Mouse (Mus musculus): ENCODE data around the gene 4430402I18Rik. TPM values are rescaled to one million over a fixed set of nuclear protein-coding genes. Genes with fewer than 3 reads are reported as not detected.

The 4430402I18Rik gene
- polyA plus RNA-seq (2012; rRNA removed) = 1.4 and 1.6 TPM in 2 replicates

GRCm38 (mm10) chr19:28967652-28968051 lies at the start of gene 4430402I18Rik:
TSS of gene 4430402I18Rik (minus strand) at chr19:28967800.

GRCm38 (mm10) chr19:28990194-28990589 lies 22.6 kb upstream of the 4430402I18Rik start, which contains the start of gene Cdc37l1:
TSS of gene Cdc37l1 (plus strand) at chr19:28990352.

GRCm38 (mm10) chr19:28963842-28964551 lies 3.6 kb downstream of the 4430402I18Rik start, which contains the start of gene Plpp6:
TSS of gene Plpp6 (plus strand) at chr19:28963953.

Other genes with a start within 250 kb of the 4430402I18Rik start
- 14.2 and 14.9 TPM in 2 replicates for gene Slc1a1, start 132.8 kb downstream of the 4430402I18Rik start, polyA plus RNA-seq (2012; rRNA removed)
- gene Plpp6, start 3.8 kb downstream of the 4430402I18Rik start, polyA plus RNA-seq (2012; rRNA removed) = 9.0 and 9.3 TPM in 2 replicates
- 44.2 and 50.4 TPM in 2 replicates for gene Cdc37l1, start 22.6 kb upstream of the 4430402I18Rik start, polyA plus RNA-seq (2012; rRNA removed)
- 30.2 and 32.5 TPM in 2 replicates for gene Ak3, start 80.2 kb upstream of the 4430402I18Rik start, polyA plus RNA-seq (2012; rRNA removed)
- 18.9 and 21.5 TPM in 2 replicates for gene Rcl1, start 133.6 kb upstream of the 4430402I18Rik start, polyA plus RNA-seq (2012; rRNA removed)

Measured in central nervous system, embryonic 14 days (tissue).